Mouse (Mus musculus) erythroblast, embryonic 14.5 days (primary cell): ENCODE measurements at regions not wholly inside any gene's neighbourhood (a gene's known extent, or its start where the extent isn't known, plus 50 kb on each side); places are given as distances from the start of the nearest gene placed in this dataset.

Source experiments
- H3K27me3 ChIP-seq: 2 replicates; pipeline ENCODE4 v1.6.1; 2012; ENCODE audit warnings: inconsistent platforms; ENCODE audit not compliant: control insufficient read depth
- H3K36me3 ChIP-seq: 2 replicates; pipeline ENCODE4 v1.6.1; 2012; ENCODE audit warnings: mild to moderate bottlenecking, inconsistent platforms; ENCODE audit not compliant: control insufficient read depth
- H3K4me1 ChIP-seq: 2 replicates; pipeline ENCODE4 v1.6.1; 2012; ENCODE audit warnings: inconsistent platforms; ENCODE audit not compliant: control insufficient read depth
- H3K4me3 ChIP-seq: replicated peaks from 2 replicates; pipeline ENCODE3; 2012; ENCODE audit warnings: moderate library complexity, mild to moderate bottlenecking, inconsistent platforms
- H3K9me3 ChIP-seq: 2 replicates; pipeline ENCODE4 v1.6.1; 2012; ENCODE audit warnings: low read length, inconsistent platforms, mixed read lengths; ENCODE audit not compliant: control insufficient read depth
- GATA1 ChIP-seq: IDR thresholded peaks from 2 replicates; pipeline ENCODE4 v1.6.1; 2012; ENCODE audit warnings: low read length, inconsistent platforms, mixed read lengths
- TAL1 ChIP-seq: IDR thresholded peaks from 3 replicates; pipeline ENCODE4 v1.6.1; 2012; ENCODE audit warnings: low read length, inconsistent platforms, mixed read lengths

DNA sequence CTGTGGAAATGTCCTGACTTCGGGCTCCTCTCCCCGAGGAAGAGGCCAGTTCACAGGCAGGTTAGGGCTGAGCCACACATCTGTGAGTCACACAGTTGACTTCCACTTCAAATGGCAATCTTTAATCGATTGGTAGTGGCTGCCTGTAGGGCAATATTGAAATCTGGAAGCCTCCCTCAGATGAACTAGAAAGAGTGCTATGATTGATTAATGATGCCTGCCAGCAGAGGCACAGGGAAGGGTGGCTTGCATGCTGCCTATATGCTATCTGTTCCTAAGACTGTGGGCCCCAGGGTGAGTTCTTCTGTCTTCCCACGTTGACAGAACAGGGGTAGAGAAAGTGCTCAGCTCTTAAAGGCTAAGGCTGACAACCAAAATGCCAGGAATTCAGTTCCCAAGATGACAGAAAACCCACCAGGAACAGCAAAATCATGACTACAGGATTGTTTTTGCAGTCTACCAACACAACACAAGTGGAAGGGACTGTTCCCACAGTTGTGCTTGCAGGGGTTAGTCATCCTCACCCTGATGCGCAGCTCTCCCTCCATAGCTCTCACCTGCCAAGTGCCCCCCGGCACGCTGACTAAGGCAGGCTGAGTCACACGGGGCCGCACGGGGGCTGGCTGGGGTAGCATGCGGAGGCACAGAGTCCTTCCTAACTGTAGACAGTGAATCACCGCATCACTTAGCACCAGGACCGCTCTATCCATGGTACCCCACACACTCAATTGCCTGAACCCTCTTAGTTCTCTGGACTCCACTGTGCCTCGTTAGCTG is 81.4 kb upstream of the Smad3 start:
- TF ChIP-seq TAL1 (no peak), GATA1 (no peak)
- no peaks in the 10 kb centered on the region; the same call in 1 of the 2 replicates for H3K4me1 ChIP-seq
- no peaks in the 10 kb centered on the region for H3K36me3 ChIP-seq
- H3K4me3 ChIP-seq, result no peak overlapping the region
- no peaks in the 10 kb centered on the region for H3K27me3 ChIP-seq
- H3K9me3 ChIP-seq, result no peaks in the 10 kb centered on the region

DNA sequence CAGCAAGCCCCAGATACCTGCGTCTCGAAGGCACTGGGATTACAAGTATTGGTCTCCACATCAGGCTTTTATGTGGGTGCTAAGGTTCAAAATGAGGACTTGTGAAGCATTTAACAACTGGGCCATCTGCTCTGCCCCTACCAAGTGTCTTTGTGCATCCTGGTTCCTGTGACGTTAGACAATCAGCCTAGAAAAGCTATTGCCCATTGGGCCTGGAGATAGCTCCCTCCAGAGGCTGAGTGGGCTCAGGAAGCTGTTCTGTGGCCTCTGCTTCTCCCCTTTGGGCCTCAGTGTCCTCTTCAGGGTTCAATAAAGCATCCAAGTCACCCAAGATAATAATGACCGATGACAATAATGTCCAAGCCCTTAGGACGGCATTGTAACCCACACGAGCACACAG is 79.8 kb upstream of the Smad3 start:
- no peak for TF ChIP-seq GATA1
- TF ChIP-seq TAL1, result no peak
- Histone ChIP-seq H3K4me1 (no peaks in the 10 kb centered on the region; the same call in 1 of the 2 replicates), H3K27me3 (no peaks in the 10 kb centered on the region), H3K36me3 (no peaks in the 10 kb centered on the region), H3K4me3 (no peak overlapping the region), H3K9me3 (no peaks in the 10 kb centered on the region)

DNA sequence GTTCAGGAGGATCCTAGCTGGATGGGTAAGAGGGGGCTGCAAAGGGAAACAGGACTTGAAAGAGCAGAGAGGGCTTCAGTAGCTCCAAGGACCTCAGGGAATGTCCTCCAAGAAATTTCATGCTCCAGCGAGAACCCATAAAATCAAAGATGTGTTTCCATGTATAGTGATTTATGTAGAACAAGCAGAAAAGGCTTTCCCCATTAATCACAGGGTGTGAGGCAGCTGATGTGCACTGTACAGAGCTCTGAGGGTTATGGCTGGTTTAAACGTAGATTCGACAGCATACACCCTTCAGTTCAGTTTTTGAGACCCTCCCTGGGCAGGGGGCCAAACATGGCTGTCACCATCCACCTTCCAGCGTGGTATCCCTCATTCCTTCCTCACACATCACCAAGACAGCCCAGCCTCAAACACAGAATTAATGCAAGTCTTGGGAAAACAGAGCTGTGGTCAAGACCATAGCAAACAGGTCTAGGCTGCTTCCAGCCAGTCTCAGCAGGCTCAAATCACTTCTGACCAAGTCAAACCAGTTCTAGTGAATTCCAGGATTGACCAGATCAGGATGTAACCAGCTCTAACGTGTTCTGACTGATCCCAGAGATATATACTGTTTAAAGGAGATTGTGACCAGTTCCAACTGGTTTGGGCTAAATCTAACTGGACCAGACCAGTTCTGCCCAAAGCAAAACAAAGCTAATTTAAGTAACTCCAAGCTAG is 78.9 kb upstream of the Smad3 start:
- TF ChIP-seq GATA1 (no peak), TAL1 (no peak)
- no peaks in the 10 kb centered on the region for H3K27me3 ChIP-seq
- H3K9me3 ChIP-seq, result no peaks in the 10 kb centered on the region
- H3K4me3 ChIP-seq, result no peak overlapping the region
- H3K4me1 ChIP-seq, result no peaks in the 10 kb centered on the region; the same call in 1 of the 2 replicates
- no peaks in the 10 kb centered on the region for H3K36me3 ChIP-seq

DNA sequence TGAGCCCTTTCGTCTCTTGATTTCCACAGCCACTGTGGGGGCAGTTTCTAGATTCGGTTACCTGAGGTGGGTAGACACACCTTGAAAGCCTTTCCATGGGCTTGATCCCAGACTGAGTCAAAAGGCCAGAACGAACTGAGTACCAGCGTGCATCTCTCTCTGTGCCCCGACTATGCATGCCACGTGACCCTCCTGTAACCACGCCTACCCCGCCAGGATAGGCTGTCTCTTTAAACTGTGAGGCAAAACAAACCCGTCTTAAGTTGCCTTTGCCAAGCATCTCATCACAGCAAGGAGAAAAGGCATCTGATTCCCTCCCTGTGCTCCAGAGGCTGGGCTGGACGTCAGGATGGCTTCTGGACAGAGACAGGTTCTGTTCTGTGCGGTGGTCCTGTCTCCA is 78.2 kb upstream of the Smad3 start:
- no peaks in the 10 kb centered on the region for H3K9me3 ChIP-seq
- H3K27me3 ChIP-seq, result no peaks in the 10 kb centered on the region
- H3K4me3 ChIP-seq, result no peak overlapping the region
- no peaks in the 10 kb centered on the region; the same call in 1 of the 2 replicates for H3K4me1 ChIP-seq
- TF ChIP-seq GATA1 (no peak), TAL1 (no peak)
- H3K36me3 ChIP-seq, result no peaks in the 10 kb centered on the region

DNA sequence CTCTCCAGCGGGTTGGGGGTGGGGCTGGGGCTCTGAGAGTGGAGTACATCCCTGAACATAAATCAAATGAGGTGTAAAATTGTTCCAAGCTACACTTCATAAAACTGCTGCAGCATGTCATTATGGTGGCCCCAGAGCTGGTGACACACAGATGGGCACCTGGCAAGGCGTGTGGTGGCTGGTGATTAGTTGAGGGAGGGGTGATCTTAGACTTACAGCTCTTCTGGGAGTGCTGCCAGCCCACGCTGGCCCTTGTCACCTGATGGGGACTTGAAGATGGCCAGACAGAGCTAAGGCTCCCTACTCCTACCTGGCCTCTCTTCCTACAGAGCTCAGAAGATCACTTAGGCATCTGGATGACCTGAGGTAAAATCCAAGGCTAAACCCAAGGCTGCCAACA is 76.6 kb upstream of the Smad3 start:
- Histone ChIP-seq H3K4me3 (no peak overlapping the region), H3K27me3 (no peaks in the 10 kb centered on the region), H3K4me1 (no peaks in the 10 kb centered on the region; the same call in 1 of the 2 replicates), H3K36me3 (no peaks in the 10 kb centered on the region), H3K9me3 (no peaks in the 10 kb centered on the region)
- TF ChIP-seq GATA1 (no peak), TAL1 (no peak)

DNA sequence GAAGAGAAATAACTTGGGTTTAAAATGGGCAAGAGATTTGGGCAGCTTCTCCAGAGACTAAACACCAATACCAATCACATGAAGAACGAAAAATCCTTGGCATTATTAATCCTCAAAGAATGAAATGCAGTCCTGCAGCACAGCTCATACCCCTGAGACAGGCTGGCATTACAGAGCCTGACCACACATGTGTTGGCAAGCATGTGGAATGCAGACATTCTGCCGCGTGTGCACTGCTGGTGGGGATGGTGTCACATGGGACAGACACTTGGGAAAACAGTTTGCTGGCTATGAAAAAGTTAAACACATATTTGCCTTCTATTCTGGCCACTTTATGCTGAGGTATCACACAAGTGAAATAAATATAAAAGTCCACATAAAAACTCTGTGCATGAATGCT is 60.4 kb upstream of the Smad3 start:
- TF ChIP-seq GATA1, result no peak
- TF ChIP-seq TAL1, result no peak
- H3K4me3 ChIP-seq, result no peak overlapping the region
- no peaks in the 10 kb centered on the region for H3K4me1 ChIP-seq
- no peaks in the 10 kb centered on the region for H3K27me3 ChIP-seq
- no peaks in the 10 kb centered on the region for H3K36me3 ChIP-seq
- peaks cover 4% of the 10 kb centered on the region for H3K9me3 ChIP-seq

DNA sequence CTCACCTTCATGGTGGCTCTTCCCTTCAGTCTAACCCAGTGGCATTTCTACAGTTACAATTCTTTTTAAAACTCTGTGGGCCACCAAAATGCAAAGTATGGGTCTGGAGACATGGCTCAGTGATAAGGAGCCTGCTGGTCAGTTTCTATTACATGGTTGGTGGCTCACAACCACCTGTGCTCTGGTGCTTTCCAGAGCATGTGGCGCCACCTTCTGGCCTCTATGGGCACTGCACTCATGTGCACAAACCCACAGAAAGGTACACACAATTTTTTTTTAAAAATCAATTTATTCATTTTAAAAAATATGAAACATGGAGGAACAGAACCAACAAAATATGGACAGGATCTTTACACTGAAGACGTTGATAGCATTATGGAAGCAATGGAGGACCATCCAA is 58.7 kb upstream of the Smad3 start:
- Histone ChIP-seq H3K36me3 (no peaks in the 10 kb centered on the region), H3K27me3 (no peaks in the 10 kb centered on the region), H3K4me3 (no peak overlapping the region), H3K9me3 (peaks cover 4% of the 10 kb centered on the region), H3K4me1 (no peaks in the 10 kb centered on the region)
- no peak for TF ChIP-seq GATA1
- no peak for TF ChIP-seq TAL1

DNA sequence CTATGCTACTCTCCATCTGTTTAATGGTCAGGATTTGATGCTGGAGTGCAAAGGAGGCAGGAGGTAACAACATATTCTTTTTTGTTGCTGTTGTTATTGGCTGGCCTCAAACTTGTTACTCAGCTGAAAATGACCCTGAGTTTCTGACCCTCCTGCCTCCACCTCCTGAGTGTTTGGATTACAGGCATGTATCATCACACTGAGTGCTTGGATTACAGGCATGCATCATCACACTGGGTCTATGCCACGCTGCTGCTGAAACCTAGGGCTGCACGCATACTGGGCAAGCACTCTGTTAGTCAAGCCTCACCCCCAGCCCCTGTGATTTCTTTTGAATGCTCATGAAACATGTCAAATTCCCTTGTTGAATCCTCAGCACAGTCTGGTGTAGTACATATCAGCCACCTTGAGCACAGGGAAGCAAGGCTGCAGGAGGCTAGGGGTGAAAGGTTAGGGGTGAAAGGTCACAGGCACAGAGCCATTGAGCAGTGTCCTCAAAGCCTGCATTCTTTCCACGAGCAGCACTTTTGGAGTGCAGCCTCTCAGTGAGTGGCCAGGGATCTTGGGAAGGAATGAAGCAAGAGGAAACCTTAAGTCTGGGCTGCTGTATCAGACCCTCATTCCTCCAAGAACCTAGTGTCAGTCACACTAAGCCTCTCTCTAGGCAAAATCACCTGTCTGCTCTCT is 52.2 kb upstream of the Smad3 start:
- TF ChIP-seq GATA1 (no peak), TAL1 (no peak)
- Histone ChIP-seq H3K36me3 (no peaks in the 10 kb centered on the region), H3K4me1 (no peaks in the 10 kb centered on the region), H3K27me3 (no peaks in the 10 kb centered on the region), H3K9me3 (no peaks in the 10 kb centered on the region), H3K4me3 (no peak overlapping the region)
